Mouse (Mus musculus) forebrain, embryonic 16.5 days (tissue): ENCODE data around the gene 1700025G04Rik. TPM values are rescaled to one million over a fixed set of nuclear protein-coding genes. Genes with fewer than 3 reads are reported as not detected.

Source experiments
- ATAC-seq: fragments of 200-750 bp; cut with Nextera tagmentation; 2 replicates; pipeline ENCODE4 v1.8.0; 2017; ENCODE audit warnings: mild to moderate bottlenecking, moderate library complexity
- H3K27ac ChIP-seq: fragments of 300-500 bp; sonication (generic); 2 replicates; pipeline ENCODE4 v1.5.1; 2014; ENCODE audit warnings: low read length, control low read depth
- H3K27me3 ChIP-seq: fragments of 300-500 bp; sonication (generic); replicated peaks from 2 replicates; pipeline ENCODE4 v1.6.1; 2014; ENCODE audit warnings: low read length; ENCODE audit not compliant: control insufficient read depth, insufficient read depth
- H3K36me3 ChIP-seq: fragments of 300-500 bp; sonication (generic); 2 replicates; pipeline ENCODE4 v1.6.1; 2014; ENCODE audit not compliant: control insufficient read depth, insufficient read depth
- H3K4me1 ChIP-seq: fragments of 300-500 bp; sonication (generic); replicated peaks from 2 replicates; pipeline ENCODE4 v1.6.1; 2014; ENCODE audit warnings: low read length; ENCODE audit not compliant: control insufficient read depth, insufficient read depth
- H3K4me2 ChIP-seq: fragments of 300-500 bp; sonication (generic); 2 replicates; pipeline ENCODE4 v1.6.1; 2014; ENCODE audit warnings: mild to moderate bottlenecking, low read length, control low read depth
- H3K4me3 ChIP-seq: fragments of 300-500 bp; sonication (generic); replicated peaks from 2 replicates; pipeline ENCODE4 v1.5.1; 2014; ENCODE audit warnings: mild to moderate bottlenecking, low read length, control low read depth
- H3K9ac ChIP-seq: fragments of 300-500 bp; sonication (generic); replicated peaks from 2 replicates; pipeline ENCODE4 v1.6.1; 2014; ENCODE audit warnings: low read depth, low read length, control low read depth
- H3K9me3 ChIP-seq: fragments of 300-500 bp; sonication (generic); 2 replicates; pipeline ENCODE4 v1.6.1; 2016; ENCODE audit warnings: low read length; ENCODE audit not compliant: control insufficient read depth
- WGBS: fragments of 180-500 bp; shearing (Covaris S2); extraction: QIAGEN DNeasy Blood & Tissue Kit; methylation state at CpG from one replicate; pipeline ENCODE4 v1.1.7; 2014; 5-methylcytosine and 5-hydroxymethylcytosine counted together
- polyA plus RNA-seq: library from polyadenylated mRNA; unstranded; fragments of >200 nt; fragmentation: Nextera tagmentation; extraction: Ambion mirVana; gene quantifications from 2 replicates; pipeline ENCODE4 v1.2.1, GENCODE M21; 2015

1700025G04Rik gene
- polyA plus RNA-seq, 1 experiment from 2014 or later, result 31.2 TPM

DNA sequence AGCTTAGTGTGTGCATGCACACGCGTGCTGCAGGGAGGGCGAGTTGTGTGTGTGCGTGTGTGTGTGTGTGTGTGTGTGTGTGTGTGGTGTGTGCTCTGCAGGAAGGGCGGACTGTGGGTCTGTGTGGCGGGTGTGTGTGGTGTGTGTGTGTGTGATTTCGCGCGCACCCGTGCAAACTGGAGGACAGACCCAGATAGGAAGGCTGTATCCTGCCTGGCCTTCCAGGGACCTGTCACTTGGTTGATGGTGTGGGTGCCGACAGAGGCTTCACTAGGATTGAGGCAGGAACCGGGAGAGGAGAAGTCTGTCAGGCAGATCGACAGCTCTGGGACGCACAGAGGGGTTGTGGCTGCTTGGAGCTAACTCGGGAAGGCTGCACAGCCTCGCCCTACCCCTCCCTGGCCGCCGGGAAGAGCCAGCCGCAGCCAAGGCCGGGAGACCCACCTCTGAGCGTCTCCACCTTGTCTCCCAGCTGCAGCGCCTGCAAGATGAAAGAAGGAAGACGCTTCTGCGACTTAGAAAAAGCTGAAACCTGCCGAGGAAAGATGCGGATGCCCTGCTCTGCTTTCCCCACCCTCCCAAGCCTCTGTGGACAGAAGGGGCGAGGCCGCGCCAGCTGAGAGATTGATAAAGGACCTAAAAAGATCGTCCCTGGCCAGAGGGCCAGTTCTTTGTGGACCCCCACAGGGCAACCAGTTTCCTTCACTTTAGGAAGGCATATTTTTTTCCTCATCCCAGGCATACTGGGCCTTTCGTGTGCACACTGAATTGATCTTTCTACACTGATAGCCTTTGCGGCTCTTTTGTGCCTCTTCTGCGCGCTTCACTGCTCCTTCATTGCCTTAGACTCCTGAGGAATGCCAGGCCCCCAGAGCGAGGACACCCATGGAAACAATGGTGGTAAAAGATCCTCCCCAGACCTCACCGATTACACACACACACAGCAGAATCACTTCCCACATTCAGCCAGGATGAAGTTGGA, 930 bp upstream of the 1700025G04Rik start:
- peak overlapping the region; percentile 81 for H3K4me2 ChIP-seq
- H3K9me3 ChIP-seq, result no peaks in the 10 kb centered on the region
- H3K36me3 ChIP-seq, result no peaks in the 10 kb centered on the region
- H3K27me3 ChIP-seq, result no peaks in the 10 kb centered on the region
- peak; percentile 62; the same call in 1 of the 2 replicates for ATAC-seq
- WGBS, result 1% methylated on average over 36 of the region's 36 CpGs
- H3K4me1 ChIP-seq, result peaks cover 36% of the 10 kb centered on the region
- H3K9ac ChIP-seq, result peak overlapping the region; percentile 91
- peak overlapping the region; percentile 60 for H3K4me3 ChIP-seq
- H3K27ac ChIP-seq, result peak overlapping the region; percentile 94

DNA sequence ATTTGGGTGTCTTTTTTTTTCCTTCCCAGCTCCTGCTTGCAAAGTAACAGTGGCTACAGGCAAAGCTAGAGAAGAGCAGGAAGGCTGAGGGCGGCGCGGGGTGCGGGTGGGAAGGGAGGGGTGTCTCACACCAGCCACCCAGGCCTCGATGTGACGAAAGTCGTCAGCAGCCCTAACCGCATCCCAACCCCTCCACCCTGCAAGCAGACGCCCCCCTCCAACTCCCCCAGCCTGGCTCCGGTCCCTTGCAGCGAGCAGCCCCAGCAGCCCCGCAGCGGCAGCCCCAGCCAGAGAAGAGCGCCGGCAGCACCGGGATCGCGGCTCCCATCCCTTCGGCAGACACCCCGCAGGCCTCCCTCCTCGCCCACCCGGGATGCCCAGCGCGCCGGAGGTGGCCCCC, 399 bp downstream of the 1700025G04Rik start:
- peak overlapping the region; percentile 78 for H3K4me2 ChIP-seq
- H3K27ac ChIP-seq, result peak overlapping the region; percentile 94
- WGBS, result under 1% methylated on average over 22 of the region's 25 CpGs
- H3K9ac ChIP-seq, result peak overlapping the region; percentile 91
- peaks cover 49% of the 10 kb centered on the region for H3K4me1 ChIP-seq
- no peaks in the 10 kb centered on the region for H3K36me3 ChIP-seq
- no peaks in the 10 kb centered on the region for H3K27me3 ChIP-seq
- peak; percentile 51 for ATAC-seq
- H3K4me3 ChIP-seq, result peak overlapping the region; percentile 60
- H3K9me3 ChIP-seq, result no peaks in the 10 kb centered on the region

DNA sequence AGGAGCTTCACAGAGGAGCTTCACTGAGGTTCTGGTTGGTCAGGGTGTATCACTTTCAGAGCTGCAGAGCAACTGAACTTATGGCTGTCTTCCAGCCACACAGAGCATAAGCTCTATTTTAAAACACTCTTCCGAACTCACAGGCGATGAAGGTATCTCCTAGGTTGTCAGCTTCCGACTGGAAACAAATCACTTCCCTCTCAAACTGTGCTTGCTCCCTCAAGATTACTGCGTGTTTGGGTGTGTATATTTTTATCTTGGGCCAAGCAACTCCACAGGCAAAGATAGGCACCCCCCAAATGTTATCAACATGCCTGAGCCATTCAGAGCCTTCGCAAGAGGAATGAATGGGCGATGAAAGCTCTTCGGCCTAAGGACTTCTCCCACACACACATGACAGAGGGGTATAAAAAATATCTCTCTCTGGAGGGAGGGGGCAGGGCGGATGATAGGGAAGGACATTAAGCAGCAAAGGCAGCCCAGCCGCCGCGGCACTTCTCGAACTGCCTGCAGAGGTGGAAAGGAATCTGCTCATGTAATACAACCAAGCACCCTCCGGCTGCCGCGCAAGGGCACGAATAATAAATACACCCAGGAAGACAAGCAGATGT, 1.0 kb downstream of the 1700025G04Rik start:
- H3K4me3 ChIP-seq, result peak overlapping the region; percentile 60
- H3K27ac ChIP-seq, result peak overlapping the region; percentile 94
- ATAC-seq, result no peak
- no peaks in the 10 kb centered on the region for H3K27me3 ChIP-seq
- peaks cover 51% of the 10 kb centered on the region for H3K4me1 ChIP-seq
- WGBS, result 1% methylated on average over 16 of the region's 16 CpGs
- peak overlapping the region; percentile 91 for H3K9ac ChIP-seq
- no peaks in the 10 kb centered on the region for H3K36me3 ChIP-seq
- peak overlapping the region; percentile 78 for H3K4me2 ChIP-seq
- H3K9me3 ChIP-seq, result no peaks in the 10 kb centered on the region

DNA sequence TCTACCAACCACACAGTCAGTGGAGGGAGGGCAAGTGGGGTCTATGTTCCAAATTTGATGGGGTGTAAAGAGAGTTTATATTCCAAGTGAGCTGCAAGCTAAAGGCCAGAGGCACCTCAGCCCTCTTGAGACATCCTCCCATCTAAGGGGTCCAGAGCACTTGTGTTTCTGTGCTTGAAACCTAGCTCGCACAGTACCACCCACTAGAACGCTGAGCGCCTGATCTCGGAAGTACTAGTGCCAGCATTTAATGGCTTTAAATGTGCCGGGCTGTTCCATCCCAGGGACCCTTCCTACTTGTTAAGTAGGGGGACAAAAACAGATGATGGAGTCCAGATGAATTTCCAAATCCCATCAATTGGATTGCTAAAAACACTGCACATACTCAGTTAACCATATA, 1.9 kb downstream of the 1700025G04Rik start:
- WGBS, result 41% methylated on average over 5 of the region's 5 CpGs
- Histone ChIP-seq H3K9ac (peak overlapping the region; percentile 20; the same call in 1 of the 2 replicates), H3K4me2 (peak overlapping the region; percentile 78), H3K36me3 (no peaks in the 10 kb centered on the region), H3K4me3 (peak overlapping the region; percentile 60), H3K27me3 (no peaks in the 10 kb centered on the region), H3K4me1 (peaks cover 51% of the 10 kb centered on the region), H3K9me3 (no peaks in the 10 kb centered on the region), H3K27ac (no peak overlapping the region)
- ATAC-seq, result no peak

DNA sequence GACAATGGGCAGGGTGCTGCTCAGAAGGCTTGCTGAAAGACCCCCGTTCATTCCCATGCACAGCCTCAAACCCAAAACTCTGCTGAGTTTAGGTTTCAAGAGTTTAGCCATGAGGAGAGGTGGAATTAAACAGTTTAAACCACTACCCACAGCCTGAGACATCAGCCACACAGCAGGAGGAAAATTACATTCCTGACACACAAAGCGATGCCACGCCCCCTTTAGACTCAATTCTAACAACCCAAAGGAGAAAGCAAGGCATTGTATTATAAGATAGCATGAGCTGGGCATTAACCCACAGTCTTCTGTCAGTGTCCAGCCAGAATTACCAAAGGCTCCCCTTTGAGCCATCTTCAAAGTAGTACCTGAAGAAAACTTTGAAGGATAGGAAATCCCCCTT, 3.0 kb downstream of the 1700025G04Rik start:
- Histone ChIP-seq H3K9ac (no peak overlapping the region), H3K4me2 (peak overlapping the region; percentile 78), H3K4me3 (no peak overlapping the region), H3K36me3 (no peaks in the 10 kb centered on the region), H3K4me1 (peaks cover 51% of the 10 kb centered on the region), H3K9me3 (no peaks in the 10 kb centered on the region), H3K27ac (no peak overlapping the region), H3K27me3 (no peaks in the 10 kb centered on the region)
- WGBS, result 8% methylated on average over 3 of the region's 3 CpGs
- no peak for ATAC-seq

DNA sequence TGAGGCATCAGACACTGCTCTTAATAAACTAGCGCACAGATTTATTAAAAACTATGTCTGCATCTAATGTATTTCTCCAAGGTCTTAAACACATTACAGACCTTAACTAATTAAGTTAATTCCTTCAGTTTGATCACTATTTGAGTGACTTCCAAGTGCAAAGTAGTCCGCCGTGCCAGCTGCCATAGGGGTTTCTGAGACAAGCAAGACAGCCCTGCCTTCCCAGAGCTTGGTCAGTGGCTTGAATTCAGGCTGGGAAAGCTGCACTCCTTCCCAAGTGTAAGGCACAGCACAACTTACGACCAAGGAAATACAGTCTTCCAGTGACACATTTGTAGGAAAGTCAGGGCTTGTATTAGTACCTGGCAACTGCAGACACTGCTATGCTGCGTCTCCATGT, 4.4 kb downstream of the 1700025G04Rik start:
- Histone ChIP-seq H3K9me3 (no peaks in the 10 kb centered on the region), H3K9ac (no peak overlapping the region), H3K36me3 (no peaks in the 10 kb centered on the region), H3K4me2 (no peak overlapping the region), H3K27ac (no peak overlapping the region), H3K27me3 (no peaks in the 10 kb centered on the region), H3K4me3 (no peak overlapping the region), H3K4me1 (peaks cover 46% of the 10 kb centered on the region)
- no peak for ATAC-seq
- WGBS, result 51% methylated on average over 5 of the region's 5 CpGs

DNA sequence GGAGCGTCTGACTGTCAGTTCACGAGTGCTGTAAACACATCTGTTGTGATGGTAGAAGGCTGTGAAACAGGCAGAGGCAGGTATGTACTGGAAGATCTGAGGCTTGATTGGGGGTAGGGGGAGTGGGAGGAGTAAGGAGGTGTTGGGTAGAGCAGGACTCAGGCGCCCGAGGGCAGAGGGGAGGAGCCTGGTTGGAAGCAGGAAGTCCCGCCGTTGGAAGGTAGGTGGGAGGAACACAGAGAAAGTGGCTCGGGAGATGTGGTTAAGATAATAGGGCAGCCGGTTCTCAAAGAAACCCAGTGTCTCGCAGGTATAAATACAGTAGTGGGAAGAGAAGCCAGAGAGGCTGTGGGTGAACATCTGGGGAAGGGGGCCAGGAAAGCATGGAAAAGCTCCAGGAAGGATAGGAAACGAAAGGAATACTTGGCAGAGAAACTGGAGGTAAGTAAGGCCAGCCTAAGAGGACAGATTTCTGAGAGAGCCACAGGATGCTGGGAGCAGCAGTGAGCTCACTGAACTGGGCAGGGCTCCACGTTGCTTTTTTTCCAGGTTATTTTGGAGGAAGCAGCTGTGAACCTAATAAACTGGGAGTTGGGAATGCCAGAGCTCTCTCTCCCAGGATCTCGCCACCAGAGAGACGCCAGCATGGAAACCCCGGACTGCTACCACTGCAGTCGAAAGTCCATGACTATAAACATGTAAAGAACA, 5.1 kb downstream of the 1700025G04Rik start:
- no peak overlapping the region for H3K9ac ChIP-seq

DNA sequence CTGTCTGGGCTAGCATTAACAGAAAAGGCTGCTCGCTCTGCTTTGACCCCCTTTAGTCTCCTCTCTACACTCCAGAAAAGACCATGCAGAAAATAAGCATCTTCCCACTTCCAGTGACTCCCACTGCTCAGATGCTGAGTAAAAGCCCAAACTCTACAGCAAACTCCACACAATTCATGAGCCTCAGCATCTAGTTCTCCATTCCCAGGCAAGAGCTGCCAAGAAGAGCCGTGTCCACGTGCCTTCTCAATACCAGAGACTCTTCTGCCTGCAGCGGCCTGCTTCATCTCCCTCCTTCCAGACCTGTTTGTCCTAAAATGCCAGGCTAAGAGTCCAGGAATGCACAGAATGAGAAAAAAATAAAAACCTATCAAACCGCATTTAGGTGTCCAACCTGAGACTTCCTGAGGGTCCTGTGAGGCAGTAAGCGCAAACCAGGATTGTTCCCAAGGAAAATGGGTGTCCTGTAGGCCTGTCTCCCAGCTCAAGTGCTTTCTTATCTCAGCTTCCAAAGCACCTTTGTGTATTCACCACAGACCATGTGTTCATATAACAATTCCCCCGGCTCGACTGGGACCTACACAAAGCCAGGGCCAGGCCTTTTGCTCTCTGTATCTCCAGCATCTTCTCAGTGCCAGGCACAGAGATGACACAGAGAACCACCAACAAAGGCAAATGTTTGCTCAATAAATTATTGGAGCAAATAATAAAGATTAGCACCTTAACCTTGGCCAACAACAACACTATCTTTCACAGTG, 7.8 kb downstream of the 1700025G04Rik start:
- Histone ChIP-seq H3K9me3 (no peaks in the 10 kb centered on the region), H3K36me3 (no peaks in the 10 kb centered on the region), H3K9ac (no peak overlapping the region), H3K4me1 (peaks cover 27% of the 10 kb centered on the region), H3K27ac (no peak overlapping the region), H3K4me2 (no peak overlapping the region), H3K27me3 (no peaks in the 10 kb centered on the region), H3K4me3 (no peak overlapping the region)
- 80% methylated on average over 8 of the region's 8 CpGs for WGBS
- ATAC-seq, result no peak

More for the DNA sequence above, 5.1 kb downstream of the 1700025G04Rik start:
- no peaks in the 10 kb centered on the region for H3K36me3 ChIP-seq
- no peak overlapping the region for H3K27ac ChIP-seq
- no peaks in the 10 kb centered on the region for H3K9me3 ChIP-seq
- peaks cover 46% of the 10 kb centered on the region for H3K4me1 ChIP-seq
- H3K27me3 ChIP-seq, result no peaks in the 10 kb centered on the region
- H3K4me3 ChIP-seq, result no peak overlapping the region
- WGBS, result 26% methylated on average over 15 of the region's 15 CpGs
- H3K4me2 ChIP-seq, result no peak overlapping the region
- ATAC-seq, result no peak
